Mouse (Mus musculus) right cerebral cortex, adult 18-20 months (tissue): ENCODE measurements around the gene 1700001J03Rik.
"Not testable (repeated sequence)": the region's sequence is repeated elsewhere in the genome, so short reads cannot be mapped to it uniquely, and the experiment has no call there.

Experiments
- DNase-seq: peaks from one replicate; pipeline ENCODE4 v3.0.0; 2022; ENCODE audit warnings: mixed read lengths

Gene 1700001J03Rik

DNA sequence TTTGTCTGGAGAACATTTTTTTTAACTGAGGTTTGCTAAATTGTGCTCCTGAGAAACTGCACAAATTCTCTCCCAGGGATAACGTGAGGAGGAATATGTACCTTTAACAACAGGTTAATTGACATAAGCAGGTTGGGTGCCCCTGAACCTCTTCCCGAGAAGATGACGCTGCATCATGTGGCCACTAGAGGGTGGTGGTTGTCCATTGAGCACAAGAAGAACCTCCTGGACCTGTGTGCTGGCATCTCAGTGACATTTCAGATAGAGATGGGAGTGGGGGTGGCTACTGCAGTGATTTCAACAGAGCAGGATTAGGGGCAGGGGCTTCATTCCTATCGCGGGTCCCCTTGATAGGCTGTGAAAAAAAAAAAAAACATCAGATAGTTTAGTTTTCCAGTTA, 2.3 kb upstream of the 1700001J03Rik start:
- DNase-seq, result peak; percentile 61

- peak; percentile 5 for DNase-seq
These were observed 12.4 kb downstream of the 1700001J03Rik start for GRCm38 (mm10) chr5:146172744-146173143.

DNA sequence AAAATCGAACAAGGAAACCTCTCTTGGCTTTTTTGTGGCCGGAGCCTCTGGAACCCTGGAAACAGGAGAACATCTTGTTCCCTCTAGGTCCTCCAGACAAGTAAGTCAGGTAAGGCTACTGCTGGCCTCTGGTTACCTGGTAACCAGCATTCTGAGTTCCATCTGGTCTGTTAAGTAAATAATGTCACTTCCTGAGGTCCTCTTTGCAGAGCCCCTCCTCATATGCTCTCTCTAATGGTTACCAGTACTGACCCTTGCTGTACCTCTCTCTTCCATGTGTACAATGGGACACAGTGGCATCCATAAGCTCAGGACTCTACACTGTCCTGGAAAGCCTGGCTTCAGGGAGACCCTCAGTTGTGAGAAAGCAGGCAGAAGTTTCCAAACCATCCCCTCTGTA, 14.5 kb downstream of the 1700001J03Rik start, which contains the start of gene Gm6309:
Gm6309 (minus strand) TSS at position 101 of the 400 bp plus-strand sequence.
- DNase-seq, result not testable (repeated sequence)

GRCm38 (mm10) chr5:146160439-146160838, 24.7 kb downstream of the 1700001J03Rik start, which contains the start of gene Gm5565:
Gene Gm5565, minus strand, starts transcription at chr5:146160539.
- DNase-seq, result not testable (repeated sequence)

DNA sequence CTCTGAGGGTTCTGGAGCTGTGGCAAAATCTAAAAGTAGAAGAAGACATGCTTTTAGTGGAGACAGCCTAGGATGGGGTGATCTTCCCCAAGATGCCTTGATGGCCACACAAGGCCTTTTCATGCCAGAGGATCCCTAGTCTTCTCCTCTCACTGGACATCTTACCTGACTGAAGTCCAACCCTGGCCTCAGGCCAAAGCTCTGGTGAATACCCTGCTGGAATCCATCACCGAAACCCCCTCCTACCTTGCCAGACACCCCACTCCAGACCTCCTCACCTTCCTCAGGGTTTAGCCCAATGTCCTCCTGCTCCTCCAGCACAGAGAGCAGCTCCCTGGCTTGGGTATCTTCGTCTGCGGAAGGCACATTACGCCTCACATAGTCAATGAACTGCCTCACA, 26.8 kb downstream of the 1700001J03Rik start:
- not testable (repeated sequence) for DNase-seq

GRCm38 (mm10) chr5:146150454-146150853, 34.6 kb downstream of the 1700001J03Rik start:
- DNase-seq, result no peak

- DNase-seq, result no peak
These were observed 37.2 kb downstream of the 1700001J03Rik start for GRCm38 (mm10) chr5:146147903-146148302.
